Mouse (Mus musculus) MEL (cell line): ENCODE results near the gene Acp2.

Experiments used
- CTCF ChIP-seq, 3 experiments: IDR thresholded peaks in 2 of 3; conservative IDR thresholded peaks in 1 of 3; 2 replicates each; pipeline ENCODE4 v1.5.1; 2011 to 2012; ENCODE audit warnings: low read length in 3 of 3, low read depth in 2 of 3, mild to moderate bottlenecking in 2 of 3, improper control_type of control experiment in 1 of 3, inconsistent platforms in 1 of 3, mixed read lengths in 1 of 3, moderate library complexity in 1 of 3; ENCODE audit not compliant: control insufficient read depth in 1 of 3, insufficient read depth in 1 of 3, poor library complexity in 1 of 3, severe bottlenecking in 1 of 3
- E2F4 ChIP-seq: IDR thresholded peaks from 2 replicates; pipeline ENCODE4 v1.6.1; 2011; ENCODE audit warnings: low read depth, low read length, improper control_type of control experiment, borderline replicate concordance
- ELF1 ChIP-seq: IDR thresholded peaks from 2 replicates; pipeline ENCODE4 v1.6.1; 2014; ENCODE audit warnings: low read depth, mild to moderate bottlenecking, inconsistent platforms, low read length, improper control_type of control experiment, moderate library complexity
- MAX ChIP-seq: IDR thresholded peaks from 2 replicates; pipeline ENCODE4 v1.6.1; 2011; ENCODE audit warnings: low read length, improper control_type of control experiment
- MEF2A ChIP-seq: IDR thresholded peaks from 2 replicates; pipeline ENCODE4 v1.6.1; 2014; ENCODE audit warnings: low read depth, mild to moderate bottlenecking, inconsistent platforms, low read length, improper control_type of control experiment; ENCODE audit not compliant: poor library complexity, insufficient replicate concordance, severe bottlenecking; ENCODE audit errors: extremely low read depth
- POLR2AphosphoS2 ChIP-seq: IDR thresholded peaks from 2 replicates; pipeline ENCODE4 v1.6.1; 2011; ENCODE audit warnings: low read length, improper control_type of control experiment

GRCm38 (mm10) chr2:91196577-91197001 is 6.1 kb upstream of the Acp2 start:
- TF ChIP-seq MEF2A (no peak), CTCF (IDR thresholded peaks at IDR 0.05 in 2 of 3, conservative IDR thresholded peaks at IDR 0.05 in 1 of 3; ENCODE audit: control insufficient read depth in 1 of 3, insufficient read depth in 1 of 3, low read depth in 2 of 3, low read length in 3 of 3, poor library complexity in 1 of 3, severe bottlenecking in 1 of 3) (no peak), MAX (no peak), E2F4 (no peak), ELF1 (no peak), POLR2AphosphoS2 (no peak)
